Mouse (Mus musculus) limb, embryonic 14.5 days (tissue): ENCODE data around the gene Gm11937. TPM values are rescaled to one million over a fixed set of nuclear protein-coding genes. Genes with fewer than 3 reads are reported as not detected.
"Not testable (repeated sequence)": the region's sequence is repeated elsewhere in the genome, so short reads cannot be mapped to it uniquely, and the experiment has no call there.

Experiments used
- ATAC-seq: fragments of 200-750 bp; cut with Nextera tagmentation; 2 replicates; pipeline ENCODE4 v1.8.0; 2017; ENCODE audit warnings: low read depth, moderate number of reproducible peaks, moderate TSS enrichment; ENCODE audit not compliant: low FRiP score
- DNase-seq: peaks from one replicate; pipeline ENCODE4 v3.0.0-alpha.2; 2015; ENCODE audit warnings: low spot score
- H3K27ac ChIP-seq: fragments of 300-500 bp; sonication (generic); replicated peaks from 2 replicates; pipeline ENCODE4 v1.5.1; 2014; ENCODE audit warnings: low read depth, mild to moderate bottlenecking, low read length, moderate library complexity, mixed read lengths
- H3K27me3 ChIP-seq: fragments of 300-500 bp; sonication (generic); 2 replicates; pipeline ENCODE4 v1.6.1; 2014; ENCODE audit warnings: low read length, mixed read lengths; ENCODE audit not compliant: control insufficient read depth, insufficient read depth
- H3K36me3 ChIP-seq: fragments of 300-500 bp; sonication (generic); 2 replicates; pipeline ENCODE4 v1.6.1; 2014; ENCODE audit warnings: mild to moderate bottlenecking, low read length, moderate library complexity, mixed read lengths; ENCODE audit not compliant: control insufficient read depth, insufficient read depth
- H3K4me1 ChIP-seq: fragments of 300-500 bp; sonication (generic); 2 replicates; pipeline ENCODE4 v1.6.1; 2014; ENCODE audit warnings: antibody characterized with exemption, low read length, mixed read lengths; ENCODE audit not compliant: control insufficient read depth, insufficient read depth
- H3K4me2 ChIP-seq: fragments of 300-500 bp; sonication (generic); replicated peaks from 2 replicates; pipeline ENCODE4 v1.6.1; 2014; ENCODE audit warnings: low read depth, mild to moderate bottlenecking, low read length, moderate library complexity; ENCODE audit not compliant: severe bottlenecking
- H3K4me3 ChIP-seq: fragments of 300-500 bp; sonication (generic); replicated peaks from 2 replicates; pipeline ENCODE4 v1.5.1; 2014; ENCODE audit warnings: low read length
- H3K9ac ChIP-seq: fragments of 300-500 bp; sonication (generic); 2 replicates; pipeline ENCODE4 v1.6.1; 2014; ENCODE audit warnings: mild to moderate bottlenecking, low read depth, low read length, moderate library complexity; ENCODE audit not compliant: severe bottlenecking
- H3K9me3 ChIP-seq: fragments of 300-500 bp; sonication (generic); 2 replicates; pipeline ENCODE4 v1.6.1; 2016; ENCODE audit warnings: low read length; ENCODE audit not compliant: control insufficient read depth
- POLR2A ChIP-seq: fragments of 200-500 bp; IDR thresholded peaks from 2 replicates; pipeline ENCODE4 v1.8.0; 2012; ENCODE audit warnings: inconsistent platforms, mild to moderate bottlenecking, moderate library complexity, borderline replicate concordance; ENCODE audit not compliant: insufficient read depth, insufficient read length; ENCODE audit errors: extremely low read depth
- WGBS: fragments of 180-500 bp; shearing (Covaris S2); extraction: QIAGEN DNeasy Blood & Tissue Kit; methylation state at CpG from one replicate; pipeline ENCODE4 v1.1.7; 2014; 5-methylcytosine and 5-hydroxymethylcytosine counted together
- polyA plus RNA-seq, 2 experiments: library from polyadenylated mRNA; depleted of rRNA in 1 of 2; stranded (reverse) in 1 of 2; unstranded in 1 of 2; fragments of >200 nt; fragmentation: Nextera tagmentation in 1 of 2; extraction: Ambion mirVana in 1 of 2; gene quantifications; 2 replicates each; pipeline versions ENCODE4 v1.2.1 to v1.2.3; 2012 to 2014

Gm11937 gene
- polyA plus RNA-seq (2012; rRNA removed) = not detected in 2 replicates
- not detected in 2 replicates for polyA plus RNA-seq (2014; fragmentation: Nextera tagmentation; extraction: Ambion mirVana)

DNA sequence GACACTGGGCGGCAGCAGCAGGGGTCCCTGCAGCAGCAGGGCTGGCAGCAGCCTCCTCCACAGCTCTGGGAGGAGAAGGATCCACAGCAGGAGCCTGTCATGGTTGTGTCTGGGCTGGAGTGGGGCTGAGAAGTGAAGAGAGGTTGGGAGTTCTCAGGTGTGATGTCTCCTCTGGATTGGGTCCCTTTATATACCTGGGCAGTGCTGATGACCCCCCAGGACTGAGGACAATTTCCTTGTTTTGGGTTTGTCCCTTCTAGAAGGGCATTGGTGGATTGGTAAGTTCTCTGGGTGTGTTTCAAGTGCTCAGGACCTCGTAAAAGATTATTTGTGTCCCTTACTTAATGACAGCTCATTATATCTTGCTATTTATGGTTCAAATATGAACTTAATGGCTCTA, at the start of gene Gm11937:
Gm11937 (minus strand) TSS at position 101 of the 400 bp plus-strand sequence.
- ATAC-seq, H3K9me3 ChIP-seq: not testable (repeated sequence)

DNA sequence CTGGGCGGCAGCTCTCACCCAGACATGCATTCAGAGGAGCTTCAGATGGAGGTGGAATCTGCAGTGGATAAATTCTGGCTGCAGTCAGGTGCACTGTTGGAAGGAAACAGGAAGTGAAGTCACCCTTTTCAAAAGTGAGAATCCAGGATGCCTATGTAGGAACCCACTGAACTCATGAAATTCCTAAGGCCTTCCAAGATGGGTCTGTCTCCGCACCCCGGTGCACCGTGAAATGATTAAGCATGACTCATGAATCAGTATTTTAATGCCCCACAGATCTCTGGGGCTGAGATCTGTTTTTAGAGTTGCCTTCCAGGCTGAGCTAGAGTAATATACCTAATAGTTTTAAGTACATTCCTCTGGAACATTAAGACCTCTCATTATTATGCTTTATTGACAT, 49.3 kb upstream of the Gm11937 start:
- Histone ChIP-seq H3K9ac (no peak overlapping the region), H3K4me3 (no peak overlapping the region), H3K4me2 (no peak overlapping the region), H3K27ac (no peak overlapping the region), H3K4me1 (no peaks in the 10 kb centered on the region), H3K9me3 (no peaks in the 10 kb centered on the region), H3K27me3 (no peaks in the 10 kb centered on the region), H3K36me3 (no peaks in the 10 kb centered on the region)
- 74% methylated on average over 4 of the region's 4 CpGs for WGBS
- TF ChIP-seq POLR2A = no peak
- no peak for ATAC-seq
- DNase-seq = no peak

More for the DNA sequence above, at the start of gene Gm11937:
- H3K27ac ChIP-seq, H3K4me3 ChIP-seq, DNase-seq, H3K9ac ChIP-seq, H3K27me3 ChIP-seq, H3K4me1 ChIP-seq, H3K36me3 ChIP-seq, H3K4me2 ChIP-seq: not testable (repeated sequence)
- 52% methylated on average over 1 of the region's 2 CpGs for WGBS

DNA sequence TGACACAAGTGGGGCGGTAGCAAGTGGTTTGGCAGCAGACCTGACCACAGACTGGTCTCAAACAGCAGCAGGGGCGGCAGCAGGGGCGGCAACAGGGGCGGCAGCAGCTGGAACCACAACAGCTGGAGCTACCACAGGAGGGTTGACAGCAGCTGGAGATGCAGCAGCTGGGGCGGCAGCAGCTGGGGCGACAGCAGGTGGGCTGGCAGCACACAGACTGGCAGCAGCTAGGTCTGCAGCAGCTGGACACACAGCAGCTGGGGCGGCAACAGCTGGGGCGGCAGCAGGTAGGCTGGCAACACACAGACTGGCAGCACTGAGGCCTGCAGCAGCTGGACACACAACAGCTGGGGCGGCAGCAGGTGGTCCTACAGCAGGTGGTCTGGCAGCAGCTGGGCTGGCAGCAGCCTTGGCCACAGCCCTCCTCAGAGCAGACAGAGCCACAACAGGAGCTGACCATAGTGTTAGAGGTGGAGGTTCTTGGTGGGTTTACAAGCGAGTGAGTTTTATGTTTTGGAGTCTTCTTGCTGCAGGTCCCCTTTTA, 48.5 kb upstream of the Gm11937 start, which contains the start of gene Gm11563:
Gm11563 (minus strand) TSS at position 494 of the 544 bp plus-strand sequence.
- not testable (repeated sequence) for H3K9ac ChIP-seq, H3K4me1 ChIP-seq, H3K9me3 ChIP-seq, H3K36me3 ChIP-seq, H3K4me2 ChIP-seq, DNase-seq, ATAC-seq, H3K27ac ChIP-seq, H3K27me3 ChIP-seq, H3K4me3 ChIP-seq
- 63% methylated on average over 10 of the region's 10 CpGs for WGBS

DNA sequence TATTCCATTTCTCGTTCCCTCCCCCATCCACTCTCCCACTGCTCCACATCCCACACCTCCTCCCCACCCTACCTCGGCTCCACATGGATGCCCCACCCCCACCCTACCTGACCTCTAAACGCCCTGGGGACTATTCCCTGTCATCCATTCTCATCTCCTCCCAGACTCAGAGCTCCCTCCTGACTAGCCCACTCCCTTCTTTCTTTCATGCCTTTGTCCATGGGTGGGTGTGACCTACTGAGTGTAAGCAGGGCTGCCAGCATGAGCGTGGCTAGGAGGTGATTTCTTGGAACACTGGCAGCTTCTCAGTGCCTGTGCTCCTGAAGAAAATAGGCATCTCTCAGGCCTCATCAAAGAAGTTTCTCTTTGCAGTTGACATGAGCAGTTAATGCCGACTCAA, 47.1 kb upstream of the Gm11937 start:
- Histone ChIP-seq H3K9ac (no peak overlapping the region), H3K4me3 (no peak overlapping the region), H3K4me1 (no peaks in the 10 kb centered on the region), H3K27ac (no peak overlapping the region), H3K4me2 (no peak overlapping the region), H3K27me3 (no peaks in the 10 kb centered on the region), H3K9me3 (no peaks in the 10 kb centered on the region), H3K36me3 (no peaks in the 10 kb centered on the region)
- ATAC-seq (no peak), DNase-seq (no peak)
- TF ChIP-seq POLR2A = no peak
- 48% methylated on average over 5 of the region's 5 CpGs for WGBS

DNA sequence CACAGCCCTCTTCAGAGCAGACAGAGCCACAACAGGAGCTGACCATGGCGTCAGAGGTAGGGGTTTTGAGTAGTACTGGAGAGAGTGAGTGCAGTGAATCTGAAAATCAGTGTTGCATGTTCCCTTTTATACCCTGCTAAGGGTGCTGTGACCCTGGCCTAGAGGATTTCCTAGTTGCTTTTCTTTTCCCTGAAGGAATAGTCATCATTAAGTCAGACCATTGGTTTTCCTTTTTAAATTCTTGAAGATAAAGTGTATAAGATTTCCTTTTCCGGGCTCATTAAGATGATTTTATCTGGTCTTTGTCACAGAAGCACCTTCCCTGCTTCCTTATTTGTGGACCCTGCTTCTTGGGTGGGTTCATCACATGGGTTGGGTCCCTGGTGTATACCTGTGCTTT, 40.1 kb upstream of the Gm11937 start, which contains the start of gene Gm11555:
Gm11555 (minus strand) TSS at position 101 of the 400 bp plus-strand sequence.
- Histone ChIP-seq H3K27ac (no peak within 1 kb of the TSS), H3K4me1 (no peaks in the 10 kb centered on the region), H3K9ac (no peak within 1 kb of the TSS), H3K4me3 (no peak within 1 kb of the TSS), H3K36me3 (no peaks in the 10 kb centered on the region), H3K9me3 (no peaks in the 10 kb centered on the region), H3K27me3 (no peaks in the 10 kb centered on the region), H3K4me2 (no peak within 1 kb of the TSS)
- ATAC-seq = no peak
- WGBS = 71% methylated on average over 2 of the region's 2 CpGs
- no peak for DNase-seq
- no peak for TF ChIP-seq POLR2A

DNA sequence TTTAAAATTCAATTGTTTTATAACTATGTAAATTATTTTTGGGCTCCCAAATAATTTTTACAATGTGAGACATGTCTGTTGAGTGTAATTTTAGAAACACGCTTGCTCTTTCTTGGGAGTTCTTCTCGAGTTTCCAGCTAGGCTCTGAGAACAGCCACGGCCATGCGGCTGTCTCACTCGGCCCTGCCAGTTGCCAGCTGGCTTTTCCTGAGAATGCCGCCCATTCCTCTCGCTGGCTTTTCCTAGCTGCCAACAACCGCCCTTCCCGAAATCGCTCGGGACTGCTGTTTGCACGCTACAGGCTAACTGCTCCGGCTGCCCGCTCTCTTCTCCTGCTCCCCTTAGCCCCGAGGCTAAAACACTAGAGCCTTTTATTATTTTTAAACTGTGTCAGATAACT, 36.5 kb upstream of the Gm11937 start:
- Histone ChIP-seq H3K4me2 (no peak overlapping the region), H3K4me1 (no peaks in the 10 kb centered on the region), H3K4me3 (no peak overlapping the region), H3K36me3 (no peaks in the 10 kb centered on the region), H3K9ac (no peak overlapping the region), H3K9me3 (no peaks in the 10 kb centered on the region), H3K27ac (no peak overlapping the region), H3K27me3 (no peaks in the 10 kb centered on the region)
- ATAC-seq = peak; percentile 34; the same call in 1 of the 2 replicates
- TF ChIP-seq POLR2A = no peak
- 76% methylated on average over 15 of the region's 15 CpGs for WGBS
- DNase-seq = peak; percentile 17
